Mouse (Mus musculus) stomach, postnatal 0 days (tissue): ENCODE results near the gene Rhobtb1.

Source experiments
- CTCF ChIP-seq: IDR thresholded peaks from 2 replicates; pipeline ENCODE4 v1.5.1; 2016; ENCODE audit warnings: antibody characterized with exemption, low read depth, mild to moderate bottlenecking, moderate library complexity
- EP300 ChIP-seq: optimal IDR thresholded peaks from 2 replicates; pipeline ENCODE3; 2016; ENCODE audit warnings: antibody characterized with exemption

DNA sequence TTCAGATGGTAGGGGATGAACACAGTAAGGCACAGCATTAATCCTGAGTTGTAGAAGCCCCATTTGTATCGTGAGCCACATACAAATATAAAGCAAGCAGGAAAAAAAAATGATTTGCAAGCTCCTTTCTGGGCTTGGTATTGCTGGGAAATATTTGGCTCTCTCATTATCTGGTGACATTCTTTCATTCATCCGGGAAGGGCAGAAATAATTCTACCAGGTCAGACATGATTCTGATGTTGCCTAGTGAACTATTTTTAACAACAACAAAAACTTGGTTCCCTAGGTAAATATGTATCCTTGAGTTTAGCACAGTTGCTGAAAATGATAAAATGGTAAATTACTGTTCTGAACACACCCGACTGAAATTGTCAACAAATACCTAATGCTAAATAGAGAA, 21.2 kb downstream of the Rhobtb1 start:
- TF ChIP-seq CTCF (no peak), EP300 (no peak)
